Mouse (Mus musculus) liver, adult (tissue): ENCODE results near the gene Ptbp1.

ENCODE experiments used
- GATA4 ChIP-seq: IDR thresholded peaks from 2 replicates; pipeline ENCODE4 v1.6.1; 2014; ENCODE audit warnings: mild to moderate bottlenecking, low read length; ENCODE audit not compliant: insufficient replicate concordance

The Ptbp1 gene

DNA sequence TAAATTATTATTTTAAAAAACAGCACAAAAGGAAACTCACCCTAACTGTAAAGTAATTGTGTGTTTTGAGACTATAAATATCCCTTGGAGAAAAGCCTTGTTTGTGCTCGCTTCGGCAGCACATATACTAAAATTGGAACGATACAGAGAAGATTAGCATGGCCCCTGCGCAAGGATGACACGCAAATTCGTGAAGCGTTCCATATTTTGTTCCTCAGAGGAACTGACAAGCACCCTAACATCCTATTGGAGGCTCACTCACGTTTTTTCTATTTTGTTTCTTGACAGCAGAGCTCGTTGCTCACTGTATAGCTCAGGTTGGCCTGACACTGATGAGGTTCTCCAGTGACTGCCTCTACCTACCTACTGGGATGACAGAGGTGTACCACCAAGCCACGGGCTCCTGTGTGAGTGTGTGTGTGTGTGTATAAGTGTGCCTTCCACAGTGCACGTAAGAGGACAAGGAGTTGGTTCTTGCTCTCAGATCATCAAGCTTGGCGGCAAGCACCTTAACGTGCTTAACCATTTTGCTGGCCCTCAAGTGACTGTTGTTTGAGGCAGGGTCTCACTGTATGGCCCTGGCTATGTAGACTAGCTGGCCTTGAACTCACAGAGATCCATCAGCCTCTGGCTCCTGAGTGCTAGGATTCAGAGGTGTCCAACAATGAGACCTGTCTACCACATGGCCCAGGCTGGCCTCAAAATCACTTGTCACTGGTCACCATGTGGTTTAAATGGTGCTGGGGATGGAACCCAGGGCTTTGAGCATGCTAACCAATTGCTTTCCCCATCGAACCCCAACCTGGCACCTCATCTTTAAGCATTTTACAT lies 55.1 kb downstream of the Ptbp1 start:
- TF ChIP-seq GATA4 = no peak; the same call in 1 of the 2 replicates

DNA sequence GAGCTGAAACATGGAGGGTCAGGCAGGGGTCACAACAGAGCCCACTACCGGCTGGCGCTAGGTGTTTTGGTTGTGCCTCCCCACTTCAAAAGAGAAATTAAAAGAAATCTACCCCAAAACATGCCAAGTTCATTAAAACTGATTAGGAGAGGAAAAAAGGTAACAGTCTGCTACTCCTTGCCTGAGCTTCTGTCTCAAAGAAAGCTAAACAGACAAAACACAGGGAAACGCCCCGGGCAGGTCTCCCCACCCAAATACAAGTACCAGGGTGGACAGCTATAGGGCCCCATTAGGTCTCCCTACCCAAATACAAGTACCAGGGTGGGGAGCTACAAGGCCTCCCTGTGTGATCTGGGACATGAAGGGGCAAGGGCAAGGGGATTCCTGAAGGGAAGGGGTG lies 56.3 kb downstream of the Ptbp1 start, which contains the start of gene Gm26602:
TSS of gene Gm26602 (plus strand) at position 301 of the 400 bp plus-strand sequence.
- TF ChIP-seq GATA4 = no peak

DNA sequence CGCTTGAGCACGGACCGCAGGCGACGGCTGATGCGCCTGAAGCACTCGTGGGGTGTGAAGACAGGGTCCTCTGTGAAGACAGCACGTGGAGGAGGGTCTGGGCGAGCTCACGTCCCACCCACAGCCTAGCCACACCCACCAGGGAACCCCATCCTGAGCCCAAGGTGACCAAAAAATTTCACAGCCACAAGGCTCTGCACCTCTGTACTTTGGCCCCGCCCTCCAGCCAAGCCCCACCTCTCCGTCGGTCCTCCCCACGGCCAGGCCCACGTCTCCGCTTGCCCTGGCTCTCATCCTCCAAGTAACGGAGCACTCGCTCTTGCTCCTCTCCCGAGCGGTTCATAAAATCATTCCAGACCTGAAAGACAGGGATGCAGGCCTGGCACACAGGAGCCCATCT lies 58.2 kb downstream of the Ptbp1 start:
- TF ChIP-seq GATA4 = no peak
